Mouse (Mus musculus) gonadal fat pad, adult 2 months (tissue): ENCODE measurements around the gene Dnajb14. TPM values are rescaled to one million over a fixed set of nuclear protein-coding genes. Genes with fewer than 3 reads are reported as not detected.
"Not testable (repeated sequence)": the region's sequence is repeated elsewhere in the genome, so short reads cannot be mapped to it uniquely, and the experiment has no call there.

Source experiments
- DNase-seq: peaks from one replicate; pipeline ENCODE4 v3.0.0-alpha.2; 2012; ENCODE audit warnings: low read depth
- polyA plus RNA-seq: library from polyadenylated mRNA; depleted of rRNA; stranded (reverse); fragments of >200 nt; gene quantifications from 2 replicates; pipeline ENCODE4 v1.2.3, GENCODE M21; 2012

Dnajb14 gene
- polyA plus RNA-seq, 1 experiment = 7.3 TPM

DNA sequence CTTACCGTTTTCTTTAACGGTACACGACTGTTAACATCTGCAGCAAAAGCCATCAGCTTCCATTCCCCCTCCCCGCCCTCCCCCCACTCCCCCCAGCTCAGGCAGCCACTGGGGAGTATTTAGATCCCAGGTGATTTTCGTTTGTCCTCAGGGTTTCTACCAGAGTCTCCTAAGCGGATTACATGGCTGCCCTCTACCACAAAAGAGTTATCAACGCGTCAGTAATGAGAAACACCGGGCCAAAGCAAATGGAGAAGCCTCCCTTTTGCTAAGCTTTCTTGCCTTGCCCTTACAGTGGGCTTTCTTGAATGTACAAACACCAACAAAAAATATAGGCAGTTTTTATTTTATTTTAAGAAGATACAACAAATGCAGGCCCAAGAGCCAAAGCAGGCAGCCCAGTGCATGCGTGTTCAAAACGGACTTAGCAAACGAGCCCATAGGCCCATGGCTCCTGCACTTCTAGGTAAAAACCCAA lies 50.3 kb downstream of the Dnajb14 start:
- no peak for DNase-seq

DNA sequence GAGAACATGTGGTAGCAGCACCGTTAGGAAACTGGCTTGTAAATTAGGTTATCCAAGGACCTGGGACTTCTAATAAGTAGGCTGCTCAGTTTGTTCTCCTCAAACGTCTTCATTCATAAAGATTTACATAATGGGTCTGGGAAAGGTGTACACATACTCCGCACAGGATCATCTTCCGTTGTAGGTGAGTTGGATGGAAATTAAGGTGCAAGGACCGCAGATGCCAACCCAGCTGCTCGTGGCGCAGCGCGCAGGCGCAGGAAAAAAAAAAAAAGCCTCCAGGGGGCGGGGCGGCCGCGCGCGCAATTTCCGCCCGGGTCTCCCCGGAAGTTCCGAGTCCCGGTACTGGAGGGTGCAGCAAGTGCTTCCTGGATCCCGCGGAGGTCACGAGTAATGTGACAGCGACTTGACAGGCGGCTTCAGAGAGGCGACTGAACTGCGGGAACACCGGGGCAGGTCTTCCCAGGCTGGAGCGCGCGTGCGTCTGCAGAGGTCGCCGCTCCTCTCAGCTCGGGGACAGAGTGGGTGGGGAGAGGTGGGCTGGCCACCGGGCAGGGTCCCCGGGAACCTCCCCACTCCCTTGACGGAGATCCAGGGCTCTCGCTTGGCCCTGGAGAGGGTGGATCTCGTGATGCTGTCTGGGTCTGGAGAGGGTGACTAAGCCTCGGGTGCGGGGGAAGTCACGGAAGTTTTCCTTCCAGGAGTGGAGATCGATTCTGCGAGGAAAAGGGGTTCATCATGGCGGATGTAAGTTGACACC lies 50.9 kb downstream of the Dnajb14 start, which contains the start of gene Lamtor3:
Gene Lamtor3 (plus strand): TSS at position 335 of the 760 bp plus-strand sequence.
- DNase-seq = no peak

DNA sequence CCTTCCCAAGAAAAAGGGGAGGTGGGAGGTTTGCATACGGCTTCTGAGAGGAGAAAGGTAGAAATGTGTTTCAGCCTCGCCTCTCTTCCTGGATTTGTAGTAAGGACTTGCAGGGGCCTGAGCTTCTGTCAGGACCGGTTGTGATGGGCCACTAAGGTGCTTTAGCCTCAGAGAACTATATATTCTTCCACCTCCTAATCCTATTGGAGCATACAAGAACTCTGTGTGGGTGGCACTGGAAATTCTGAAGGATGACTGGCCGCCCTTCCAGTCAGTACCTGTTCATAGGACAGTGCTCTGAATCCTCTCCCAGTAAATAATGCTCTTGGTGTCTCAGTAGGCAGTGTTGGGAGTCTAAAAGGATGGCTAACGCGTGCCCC lies 51.4 kb downstream of the Dnajb14 start:
- no peak for DNase-seq

DNA sequence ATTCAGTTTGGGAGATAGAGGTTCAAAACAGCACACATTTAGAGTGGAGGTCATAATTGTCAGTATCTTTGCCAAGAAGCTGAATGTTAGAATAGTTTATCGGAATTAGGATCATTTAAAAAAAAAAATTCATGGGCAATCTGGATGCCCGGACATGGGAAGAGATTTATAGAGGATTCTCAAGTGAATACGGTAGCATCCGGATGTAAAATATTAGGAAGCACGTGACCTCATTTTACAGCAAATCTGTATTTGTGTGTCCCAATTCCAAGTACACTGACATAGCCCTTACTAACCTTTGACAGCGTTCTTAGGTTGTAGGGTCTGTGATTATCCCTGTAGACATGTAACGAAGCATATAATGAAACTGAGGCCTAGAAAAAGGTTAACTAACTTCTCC lies 51.9 kb downstream of the Dnajb14 start:
- DNase-seq = no peak

DNA sequence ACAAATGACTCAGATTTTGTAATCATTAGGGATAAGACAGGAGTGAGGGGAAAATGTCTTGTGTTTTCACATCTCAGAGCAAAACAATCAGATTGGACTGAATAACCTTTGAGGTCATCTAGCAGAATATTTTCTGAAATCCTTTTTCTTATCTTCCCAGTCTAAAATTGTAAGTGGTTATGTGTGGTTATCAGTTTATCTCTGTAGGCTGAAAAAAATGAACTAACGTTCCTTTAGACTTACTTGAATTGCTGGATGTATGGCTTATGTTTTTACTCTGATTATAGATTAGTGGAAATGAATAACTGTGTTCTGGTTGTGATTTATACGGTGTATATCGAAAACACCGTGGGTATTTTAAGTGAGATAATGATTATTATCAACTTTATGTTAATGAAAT lies 53.1 kb downstream of the Dnajb14 start:
- no peak for DNase-seq

DNA sequence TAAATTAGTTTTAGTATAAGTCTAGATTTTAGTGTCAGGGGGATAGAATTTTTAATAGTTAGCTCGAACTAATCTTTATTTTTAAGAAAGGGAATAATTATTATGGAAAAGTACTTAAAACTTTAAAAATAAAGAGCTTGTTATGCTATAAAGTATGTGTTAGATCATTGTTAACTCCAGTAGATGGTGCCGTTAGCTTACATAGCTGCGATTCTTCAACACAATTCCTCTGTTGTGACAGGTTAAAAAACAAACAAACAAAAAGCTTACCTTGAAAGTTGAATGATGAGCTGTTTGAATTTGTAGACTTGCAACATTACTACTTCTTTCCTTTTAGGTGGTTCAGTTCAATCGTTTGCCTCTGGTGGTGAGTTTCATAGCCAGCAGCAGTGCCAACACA lies 59.5 kb downstream of the Dnajb14 start:
- no peak for DNase-seq

DNA sequence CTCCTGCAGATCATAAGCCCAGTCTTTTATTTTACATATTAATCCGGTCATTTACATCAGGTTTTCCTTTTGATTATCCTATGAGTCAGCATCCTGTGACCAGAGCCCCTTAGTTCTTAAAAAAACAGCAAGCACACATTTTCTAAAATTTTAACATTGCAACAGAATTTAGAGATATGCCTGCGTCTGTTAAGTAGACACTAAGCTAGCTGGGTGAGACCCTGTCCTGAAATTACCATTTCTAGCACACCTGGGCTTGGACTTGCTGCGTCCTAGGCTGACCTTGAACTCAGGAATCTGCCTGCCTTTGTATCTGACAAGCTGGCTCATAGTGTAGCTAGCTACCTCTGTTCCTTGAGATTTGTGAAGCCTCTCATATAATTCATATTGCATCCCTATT lies 62.5 kb downstream of the Dnajb14 start:
- DNase-seq = no peak

DNA sequence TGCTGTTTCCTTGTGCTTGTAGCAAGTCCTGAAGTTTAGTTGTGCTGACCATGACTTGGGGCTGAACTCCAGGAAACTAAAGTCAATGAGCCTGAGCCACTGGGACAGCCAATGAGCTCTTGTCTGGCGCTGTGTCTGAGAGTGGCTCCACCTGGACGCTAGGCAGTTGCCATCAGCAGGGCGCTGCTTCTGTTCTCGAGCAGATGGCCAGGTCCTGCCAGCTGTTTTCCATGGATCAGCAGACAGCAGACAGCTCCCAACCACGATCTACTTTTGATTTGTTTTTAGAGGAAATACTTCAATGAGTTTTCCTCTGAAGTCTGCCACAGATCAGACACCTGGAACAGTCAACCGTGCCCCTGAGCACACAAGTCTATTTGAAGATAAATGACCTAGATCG lies 65.3 kb downstream of the Dnajb14 start:
- no peak for DNase-seq

DNA sequence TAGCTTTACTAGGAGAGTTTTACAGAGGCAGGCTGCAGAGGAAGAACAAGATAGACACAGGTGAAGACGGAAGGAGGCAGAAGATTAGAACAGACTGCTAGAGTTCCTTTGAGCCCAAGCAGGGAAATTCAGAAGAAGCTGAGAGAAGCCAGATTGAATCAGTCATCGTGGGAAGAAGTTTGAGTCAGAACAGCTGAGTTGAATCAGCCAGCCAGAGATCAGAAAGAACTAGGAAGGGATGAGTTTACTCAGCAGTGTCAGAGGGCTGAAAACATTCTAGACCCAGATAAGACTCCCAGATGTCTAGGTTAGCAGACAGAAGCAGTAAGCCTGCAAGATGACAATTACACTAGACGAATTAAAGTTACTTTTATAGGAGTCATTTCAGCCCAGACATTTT lies 66.5 kb downstream of the Dnajb14 start:
- no peak for DNase-seq

DNA sequence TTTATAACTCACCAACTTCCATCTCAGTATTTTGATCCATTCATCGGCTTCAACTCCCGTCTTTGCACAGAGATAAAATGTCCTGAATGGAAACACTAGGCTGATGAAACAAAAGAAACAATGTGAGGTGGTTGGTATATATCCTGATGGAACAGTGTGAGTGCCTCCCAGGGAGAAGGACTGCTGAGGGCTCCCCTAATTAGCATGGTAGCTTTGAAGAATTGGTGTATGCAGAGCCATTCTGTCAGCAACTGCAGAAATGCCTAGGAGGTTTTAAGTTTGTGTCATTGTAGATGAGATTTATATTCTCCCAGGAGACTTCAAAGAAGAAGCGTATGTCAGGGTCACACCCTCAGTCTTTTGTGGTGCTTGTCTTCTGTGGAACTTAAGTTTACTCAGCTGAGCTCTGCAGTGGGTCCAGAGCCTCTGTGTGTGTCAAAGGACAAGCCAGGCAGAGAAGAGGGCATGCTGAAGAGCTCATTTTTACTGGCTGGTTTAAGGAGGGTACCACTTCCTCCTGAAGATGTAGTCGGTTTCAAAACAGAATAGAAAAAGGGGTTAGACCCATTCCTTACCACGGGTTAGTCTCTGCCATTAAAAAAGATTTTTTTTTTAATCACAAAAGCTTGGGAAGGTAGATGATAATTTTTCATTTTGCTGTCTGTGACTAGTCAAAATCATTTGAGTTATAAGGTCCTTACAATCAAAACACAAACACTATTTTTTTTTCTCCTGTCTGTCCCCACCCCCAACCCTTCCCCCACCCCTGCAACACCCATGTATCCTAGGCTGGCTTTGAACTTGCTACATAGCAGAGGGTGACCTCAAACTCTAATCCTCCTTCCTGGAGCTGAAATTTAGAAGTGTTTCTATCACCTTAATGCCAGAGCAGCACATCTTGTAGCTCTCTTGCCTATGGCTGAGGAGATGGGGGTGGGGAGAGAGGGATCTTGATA lies 68.4 kb downstream of the Dnajb14 start:
- DNase-seq = no peak

DNA sequence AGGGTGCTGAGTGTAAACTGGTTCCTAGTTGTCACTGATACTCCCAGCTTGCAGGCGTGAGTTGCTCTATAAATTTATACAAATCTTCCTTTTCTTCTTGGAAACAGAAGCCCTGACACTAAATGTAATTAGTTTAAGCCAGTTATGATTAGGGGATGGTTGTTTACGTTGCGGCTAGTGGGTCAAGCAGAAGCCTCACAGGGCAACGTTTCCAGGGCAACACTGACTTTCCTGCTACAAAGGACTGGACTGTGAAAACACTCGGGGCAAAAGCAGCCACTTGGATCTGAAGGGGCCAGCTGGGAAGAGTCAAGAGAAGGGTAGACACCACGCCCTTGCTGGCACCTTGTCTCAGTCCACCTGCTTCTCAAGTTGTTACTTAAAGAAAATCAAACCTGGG lies 69.1 kb downstream of the Dnajb14 start:
- DNase-seq = no peak

DNA sequence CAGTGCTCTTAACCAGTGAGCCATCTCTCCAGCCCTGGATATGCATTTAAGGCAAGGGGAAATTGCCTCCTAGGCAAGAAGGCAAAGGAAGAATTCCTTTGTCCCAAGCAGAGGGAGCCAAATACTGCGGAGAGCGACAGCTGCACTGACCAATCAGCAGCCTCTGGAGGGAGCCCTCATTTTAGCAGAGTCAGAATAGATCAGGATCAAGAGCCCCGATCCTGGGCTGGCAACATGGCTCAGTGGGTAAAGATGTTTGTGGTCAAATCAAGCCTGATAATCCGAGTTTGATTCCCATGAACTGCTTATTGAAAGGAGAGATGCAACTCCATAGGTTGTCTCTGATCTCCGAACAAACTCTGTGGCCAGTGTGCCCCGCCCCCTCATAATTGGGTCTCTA lies 71.1 kb downstream of the Dnajb14 start:
- no peak for DNase-seq

DNA sequence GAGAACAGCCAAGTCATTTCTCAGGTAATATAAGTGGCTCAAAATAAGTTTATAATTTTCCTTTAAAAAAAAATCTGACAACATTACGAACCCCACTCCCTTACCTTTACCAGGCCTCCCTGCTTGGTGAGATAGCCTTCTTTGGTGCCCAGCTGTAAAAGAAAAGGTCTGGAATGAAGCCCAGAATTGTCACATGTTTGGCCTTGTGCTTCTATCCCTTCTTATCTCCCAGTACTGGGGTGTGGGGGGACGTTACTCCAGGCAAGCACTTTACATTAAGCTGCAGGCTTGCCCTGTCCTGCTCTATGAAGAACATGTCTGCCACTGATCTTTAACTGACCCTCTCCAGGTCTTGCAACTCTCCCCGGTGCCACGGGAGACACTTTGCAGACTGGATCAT lies 73.3 kb downstream of the Dnajb14 start:
- no peak for DNase-seq

DNA sequence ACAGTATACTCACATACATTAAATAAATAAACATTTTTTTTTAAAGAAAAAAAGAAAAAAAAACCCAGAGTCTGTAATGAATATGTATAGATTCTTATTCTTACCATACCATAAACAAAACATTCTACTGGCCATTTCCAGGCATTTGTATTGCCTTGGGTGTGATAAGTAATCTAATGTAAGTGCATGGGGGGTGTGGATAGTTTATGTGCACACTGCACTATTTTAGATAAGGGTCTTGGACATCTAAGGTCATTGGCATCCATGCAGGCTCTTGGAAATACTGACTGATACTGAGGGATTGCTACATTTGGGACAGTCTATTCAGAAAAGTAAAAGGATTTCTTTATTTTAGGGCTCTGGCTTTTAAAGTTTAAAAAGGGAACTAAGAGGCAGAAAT lies 74.1 kb downstream of the Dnajb14 start:
- no peak for DNase-seq

DNA sequence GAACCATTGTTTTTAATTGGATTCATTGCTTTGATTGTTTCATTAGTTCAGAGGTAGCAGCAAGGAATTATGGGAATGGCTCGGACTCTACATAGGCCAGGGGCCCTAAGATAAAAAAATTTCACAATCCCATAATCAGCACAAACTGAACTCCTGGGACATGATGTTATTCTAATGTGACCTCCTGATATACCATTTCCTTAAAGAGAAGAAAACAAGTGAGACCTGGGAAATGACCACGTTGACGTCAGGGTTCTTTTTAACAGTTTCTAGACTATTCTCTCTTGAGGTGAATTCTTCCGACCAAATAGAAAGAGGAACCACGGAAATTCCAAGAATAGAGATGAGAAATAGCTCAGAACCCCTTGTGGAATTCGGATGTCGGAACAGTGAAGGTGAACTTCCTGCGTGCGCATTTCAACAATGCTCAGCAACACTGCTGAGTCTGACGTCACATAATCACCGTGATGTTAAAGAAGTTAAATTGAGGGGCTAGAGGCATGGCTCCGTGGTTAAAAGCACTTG lies 74.7 kb downstream of the Dnajb14 start:
- no peak for DNase-seq

DNA sequence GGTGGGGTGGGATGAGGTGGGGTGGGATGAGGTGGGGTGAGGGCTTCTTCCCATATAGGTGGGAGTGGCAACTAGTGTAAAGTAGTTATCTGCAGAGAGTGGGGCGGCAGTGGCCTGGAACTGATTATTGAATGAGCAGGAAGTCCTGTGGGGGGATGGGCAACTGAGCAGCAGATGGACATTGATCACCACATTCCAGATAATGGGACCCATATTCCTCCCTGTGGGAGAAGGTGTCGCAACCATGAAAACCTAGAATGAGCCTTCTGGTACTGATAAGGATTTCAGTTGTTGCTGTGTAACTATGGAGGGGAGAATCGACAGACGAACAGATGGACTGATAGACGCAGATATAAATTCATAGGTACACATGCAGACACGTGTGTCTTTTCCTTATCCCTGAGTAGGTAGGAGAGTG lies 76.3 kb downstream of the Dnajb14 start:
- no peak for DNase-seq

DNA sequence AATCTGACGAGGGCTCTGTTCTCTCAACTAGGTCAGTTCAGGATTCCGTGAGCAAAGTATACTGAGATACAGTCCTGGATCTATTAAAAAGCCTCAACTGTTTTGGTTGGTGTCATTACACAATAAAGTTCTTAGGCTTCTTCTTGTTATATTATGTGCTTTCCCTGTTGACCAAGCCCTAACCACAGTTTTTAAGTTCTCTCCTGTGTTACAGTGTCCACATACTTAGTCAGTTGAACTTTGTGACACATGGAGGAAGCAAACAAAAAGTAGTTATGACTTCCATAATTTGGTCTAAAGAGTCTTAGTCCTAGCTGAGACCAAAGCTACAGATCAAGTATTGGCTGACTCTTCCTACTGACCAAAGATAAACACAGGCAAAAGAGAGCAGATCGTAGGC lies 79.4 kb downstream of the Dnajb14 start:
- DNase-seq = no peak

DNA sequence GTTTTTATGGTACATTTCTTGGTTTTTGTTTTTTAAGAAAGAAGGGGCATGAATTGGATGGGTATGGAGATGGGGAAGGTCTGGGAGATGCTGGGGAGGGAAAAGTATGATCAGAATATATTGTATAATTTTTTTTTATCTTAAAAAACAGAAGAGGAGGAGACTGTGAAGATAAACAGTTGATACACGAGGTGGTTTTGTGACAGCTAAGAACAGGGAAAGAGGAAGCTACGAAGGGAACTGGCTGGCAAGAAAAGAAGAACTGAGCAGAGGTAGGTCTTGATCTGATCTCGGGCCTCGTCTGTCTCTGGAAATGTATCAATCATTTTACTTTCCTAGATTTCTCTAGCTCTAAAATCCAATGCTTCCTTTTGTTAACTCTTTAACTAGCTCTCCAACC lies 80.0 kb downstream of the Dnajb14 start:
- DNase-seq = no peak

DNA sequence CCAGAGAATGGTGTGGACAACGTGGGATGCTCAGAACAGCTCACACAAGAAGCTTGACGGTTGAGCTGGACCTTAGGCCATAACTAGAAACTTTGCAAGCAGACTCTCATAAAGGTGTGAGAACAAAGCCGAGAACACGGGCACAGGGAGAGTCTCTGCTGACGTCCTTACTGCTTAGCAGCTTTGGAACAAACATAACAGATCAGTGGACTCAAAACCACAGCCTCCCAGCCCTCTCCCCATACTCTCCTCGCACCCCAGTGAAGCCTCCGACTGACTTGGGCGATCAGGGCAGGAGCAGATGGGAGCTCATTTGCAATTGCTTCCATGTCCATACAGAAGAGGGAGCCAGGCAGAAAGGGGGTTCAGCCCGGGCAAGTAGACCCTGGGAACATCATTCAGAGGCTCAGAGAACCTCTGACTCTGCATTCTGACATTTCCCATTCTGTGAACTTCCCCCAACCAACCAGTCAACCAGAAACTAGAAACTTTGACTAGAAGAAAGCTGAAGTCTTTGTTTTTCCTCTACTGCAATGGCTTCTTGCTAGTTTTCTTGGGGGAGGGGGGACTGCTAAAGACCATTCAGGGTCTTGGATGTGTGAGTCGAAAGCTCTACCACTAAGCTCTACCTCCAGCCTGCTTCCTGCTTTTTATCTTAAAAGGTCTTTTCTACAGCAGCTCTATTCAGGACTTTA lies 82.9 kb downstream of the Dnajb14 start:
- no peak for DNase-seq

DNA sequence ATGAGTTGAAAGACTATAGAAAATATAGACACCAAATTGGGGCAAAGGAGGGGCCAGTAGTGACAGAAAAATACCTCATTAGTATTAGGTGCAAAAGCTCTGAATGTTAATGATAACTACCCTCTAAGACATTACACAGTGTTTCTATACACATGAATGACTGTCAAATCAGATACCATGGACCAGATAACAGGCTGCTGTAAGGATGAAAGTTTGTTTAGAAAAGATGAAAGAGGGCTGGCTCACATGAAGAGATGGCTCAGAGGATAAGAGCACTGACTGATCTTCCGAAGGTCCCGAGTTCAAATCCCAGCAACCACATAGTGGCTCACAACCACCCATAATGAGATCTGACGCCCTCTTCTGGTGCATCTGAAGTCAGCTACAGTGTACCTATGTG lies 83.8 kb downstream of the Dnajb14 start:
- DNase-seq = not testable (repeated sequence)

DNA sequence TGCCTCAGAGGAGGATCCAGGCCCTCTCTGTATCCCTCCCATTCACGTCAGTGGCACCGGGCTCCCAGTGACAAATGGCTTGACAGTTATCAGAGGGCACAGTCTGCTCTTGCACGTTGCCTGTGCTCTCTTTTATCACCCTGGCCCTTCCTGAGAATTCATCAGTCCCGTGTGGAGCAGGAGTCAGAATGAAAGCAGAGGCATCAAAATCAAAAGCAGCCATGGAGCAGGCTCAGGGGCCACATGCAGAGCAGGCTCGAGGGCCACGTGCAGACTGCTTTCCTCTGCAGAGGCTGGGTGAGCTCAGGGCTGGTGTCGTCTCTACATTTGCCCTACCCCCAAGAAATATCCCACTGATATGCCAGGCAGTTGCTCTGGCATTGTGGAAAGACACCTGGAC lies 84.3 kb downstream of the Dnajb14 start:
- DNase-seq = no peak
